Mouse (Mus musculus) olfactory bulb, adult 2 months (tissue): ENCODE results near the gene Metrn.

Source experiments
- CTCF ChIP-seq: fragments of 200-500 bp; IDR thresholded peaks from 2 replicates; pipeline ENCODE4 v1.5.1; 2012; ENCODE audit warnings: low read depth, mild to moderate bottlenecking, low read length, moderate library complexity; ENCODE audit not compliant: insufficient read depth
- POLR2A ChIP-seq: fragments of 200-500 bp; IDR thresholded peaks from 2 replicates; pipeline ENCODE4 v1.6.1; 2012; ENCODE audit warnings: mild to moderate bottlenecking, low read depth, low read length, moderate library complexity; ENCODE audit not compliant: insufficient read depth

GRCm38 (mm10) chr17:25843122-25843521 is 46.2 kb upstream of the Metrn start:
- TF ChIP-seq POLR2A (no peak), CTCF (no peak)
